Mouse (Mus musculus) yolk sac, embryonic 10.5 days (tissue): ENCODE results near the gene Ralgapa2.
A peak's percentile ranks its signal among the peaks of the same experiment; 100 is the strongest.

ENCODE experiments used
- DNase-seq: peaks from one replicate; pipeline ENCODE4 v3.0.0-alpha.2; 2017; ENCODE audit warnings: low spot score

Ralgapa2 gene

DNA sequence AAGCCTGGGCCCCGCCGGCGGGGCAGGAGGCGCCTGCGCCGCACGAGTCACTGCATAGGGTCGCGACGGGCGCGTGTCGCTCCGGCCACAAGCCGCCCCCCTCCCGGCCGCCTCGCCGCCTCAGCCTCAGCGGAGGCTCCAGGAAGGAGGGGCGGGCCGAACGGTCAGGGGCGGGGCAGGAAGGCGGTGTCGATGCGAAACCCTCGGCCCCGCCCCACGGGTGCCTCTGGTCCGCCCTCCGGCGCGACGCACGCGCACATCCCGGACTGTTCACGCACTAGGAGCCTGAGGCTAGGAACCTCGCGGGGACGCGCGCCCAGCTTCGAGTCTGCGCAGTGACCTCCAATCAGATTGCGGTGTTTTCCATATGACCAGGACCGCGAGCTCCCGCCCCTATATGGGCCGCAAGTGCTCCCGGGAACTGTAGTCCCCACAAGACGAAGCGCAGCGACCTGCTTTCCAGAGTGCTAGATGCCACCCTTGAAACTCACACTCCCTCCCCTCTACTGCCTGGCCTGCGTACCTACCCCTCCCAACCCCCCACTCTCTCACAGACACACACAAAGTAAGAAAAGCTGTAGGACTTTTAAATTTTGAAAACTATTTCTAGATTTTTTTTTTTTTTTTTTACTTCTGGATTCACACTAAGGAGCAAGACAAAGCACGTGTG lies at the start of gene Ralgapa2:
TSS of gene Ralgapa2 (minus strand) at position 434 of the 670 bp plus-strand sequence.
- peak; percentile 99 for DNase-seq

- DNase-seq: no peak
These were observed 49.4 kb upstream of the Ralgapa2 start for GRCm38 (mm10) chr2:146561505-146561904.

- no peak for DNase-seq
These were observed 48.5 kb upstream of the Ralgapa2 start for GRCm38 (mm10) chr2:146560633-146561043.

DNA sequence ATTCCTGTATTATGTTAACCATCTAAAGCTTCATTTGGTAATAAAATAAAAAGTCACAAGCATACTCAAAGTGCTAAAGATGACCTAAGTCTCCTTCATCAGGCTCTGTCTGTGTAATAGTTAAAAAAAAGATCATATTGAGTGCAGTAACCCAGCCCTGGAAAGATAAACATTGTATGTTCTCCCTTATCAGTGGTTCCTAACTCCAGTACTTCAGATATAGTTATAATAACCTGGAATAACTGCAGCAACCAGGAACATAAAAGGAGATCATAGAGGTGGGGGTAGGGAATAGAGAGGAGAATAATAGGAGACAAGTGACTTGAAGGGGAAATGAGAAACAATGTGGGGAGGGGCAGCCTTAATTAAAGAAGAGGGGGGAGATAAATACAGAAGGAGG lies 44.0 kb upstream of the Ralgapa2 start:
- no peak for DNase-seq

DNA sequence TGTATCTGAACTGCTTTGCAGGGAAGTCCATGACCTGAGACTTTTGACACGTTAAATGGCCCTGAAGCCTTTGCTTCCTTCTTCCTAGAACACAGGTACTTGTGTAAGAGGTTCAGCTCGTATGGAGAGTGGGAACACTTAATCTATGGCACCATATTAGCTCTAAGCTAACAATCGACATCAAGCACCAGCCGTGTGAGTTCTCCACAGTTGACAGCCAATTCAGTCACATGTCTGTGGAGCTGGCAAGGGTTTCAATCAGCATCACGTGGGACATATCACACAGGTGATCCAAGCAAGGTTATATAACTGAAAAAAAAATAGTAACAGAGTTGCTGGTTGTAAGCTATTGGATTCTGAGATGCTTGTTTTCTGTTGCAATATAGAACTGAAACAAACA lies 43.2 kb upstream of the Ralgapa2 start:
- DNase-seq: no peak

- DNase-seq: no peak
These were observed 41.6 kb upstream of the Ralgapa2 start for GRCm38 (mm10) chr2:146553701-146554100.

- no peak for DNase-seq
These were observed 39.7 kb upstream of the Ralgapa2 start for GRCm38 (mm10) chr2:146551818-146552217.

DNA sequence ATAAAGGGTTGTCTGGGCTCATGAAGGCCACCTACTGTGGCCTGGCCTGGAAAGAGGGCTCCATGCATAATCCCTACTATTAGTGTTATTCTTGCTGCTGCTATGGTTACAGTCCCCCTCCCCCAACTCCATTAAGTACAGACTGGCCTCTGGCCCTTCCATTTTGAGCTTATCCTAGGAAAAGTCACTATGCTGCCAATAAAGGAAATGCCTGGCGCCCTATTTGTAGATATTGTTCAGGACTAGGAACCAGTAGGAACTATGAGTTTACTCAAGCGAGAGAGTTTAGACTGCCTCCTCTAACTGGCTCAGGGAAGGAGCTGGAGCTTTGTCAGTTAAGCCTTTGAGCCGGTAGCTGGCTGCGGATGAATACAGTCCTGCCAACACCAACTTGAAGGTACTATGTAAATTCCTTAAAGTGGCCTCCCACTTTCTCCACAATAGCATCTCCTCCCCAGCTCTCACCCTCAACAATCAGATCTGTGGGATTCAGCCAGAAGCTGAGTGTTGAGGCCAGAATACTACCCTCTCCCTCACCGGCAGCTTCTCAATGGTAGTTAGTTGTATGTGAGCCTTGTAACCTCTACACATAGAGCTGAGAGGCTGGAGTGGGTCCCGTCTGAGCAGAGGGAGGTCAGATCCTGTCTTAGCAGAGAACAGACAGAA lies 37.1 kb upstream of the Ralgapa2 start:
- DNase-seq: no peak

- DNase-seq: no peak
These were observed 32.1 kb upstream of the Ralgapa2 start for GRCm38 (mm10) chr2:146544155-146544814.

DNA sequence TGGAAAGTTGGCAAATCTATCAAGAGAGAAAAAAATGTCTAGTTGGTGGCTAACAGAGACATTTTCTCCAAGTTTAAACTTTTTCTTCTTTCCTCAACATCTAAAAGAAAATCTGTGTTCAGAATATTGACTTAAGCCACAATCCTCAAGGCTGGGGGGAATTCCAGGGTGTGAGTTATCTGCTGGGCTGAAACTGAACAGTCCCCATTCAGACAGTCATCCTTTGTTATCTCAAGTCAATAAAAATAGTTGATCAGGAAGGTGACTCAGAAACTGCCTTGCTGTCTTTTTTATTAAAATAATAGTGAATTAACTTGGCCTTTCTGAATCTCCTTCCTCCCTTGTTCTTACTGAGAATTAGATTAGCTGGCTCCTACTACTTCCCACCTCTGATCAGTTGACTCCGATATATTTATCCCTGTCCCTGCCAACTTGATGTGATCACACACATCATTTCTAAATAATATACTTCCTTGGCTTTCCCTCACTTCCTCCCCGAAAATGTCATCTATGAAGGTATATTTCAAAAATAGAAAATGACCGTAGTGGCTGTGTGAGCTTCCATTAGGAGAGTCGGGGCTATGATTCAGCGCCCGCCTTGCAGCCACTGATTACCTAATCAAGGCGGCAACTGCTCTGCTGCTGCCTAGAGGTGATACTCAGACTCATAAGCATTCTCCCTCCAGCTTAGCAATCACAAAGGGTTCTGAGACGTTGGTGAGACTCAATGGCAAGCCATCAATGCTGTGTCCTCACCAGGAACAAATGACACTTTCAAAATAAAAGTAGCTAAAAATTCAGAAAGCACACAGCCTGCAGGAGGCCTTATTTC lies 21.2 kb upstream of the Ralgapa2 start:
- DNase-seq: peak; percentile 45

- DNase-seq: no peak
These were observed 20.3 kb upstream of the Ralgapa2 start for GRCm38 (mm10) chr2:146532493-146532892.

DNA sequence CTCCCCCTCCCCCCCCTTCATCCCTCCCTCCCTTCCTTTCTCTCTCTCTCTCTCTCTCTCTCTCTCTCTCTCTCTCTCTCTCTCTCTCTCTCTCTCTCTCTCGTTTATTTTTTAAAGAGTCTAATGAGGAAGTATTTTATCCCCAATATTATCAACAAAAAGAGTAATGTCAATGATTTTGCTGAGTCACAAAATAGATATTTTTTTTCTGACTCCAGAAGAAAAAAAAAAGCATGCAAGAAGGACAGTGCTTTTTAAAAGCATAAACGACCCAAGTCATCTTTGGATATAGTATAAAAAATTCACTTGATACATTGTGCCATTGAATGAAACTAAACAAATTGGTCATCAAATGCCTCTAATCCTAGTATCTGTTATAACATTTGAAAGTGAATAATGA lies 13.3 kb upstream of the Ralgapa2 start:
- no peak for DNase-seq

DNA sequence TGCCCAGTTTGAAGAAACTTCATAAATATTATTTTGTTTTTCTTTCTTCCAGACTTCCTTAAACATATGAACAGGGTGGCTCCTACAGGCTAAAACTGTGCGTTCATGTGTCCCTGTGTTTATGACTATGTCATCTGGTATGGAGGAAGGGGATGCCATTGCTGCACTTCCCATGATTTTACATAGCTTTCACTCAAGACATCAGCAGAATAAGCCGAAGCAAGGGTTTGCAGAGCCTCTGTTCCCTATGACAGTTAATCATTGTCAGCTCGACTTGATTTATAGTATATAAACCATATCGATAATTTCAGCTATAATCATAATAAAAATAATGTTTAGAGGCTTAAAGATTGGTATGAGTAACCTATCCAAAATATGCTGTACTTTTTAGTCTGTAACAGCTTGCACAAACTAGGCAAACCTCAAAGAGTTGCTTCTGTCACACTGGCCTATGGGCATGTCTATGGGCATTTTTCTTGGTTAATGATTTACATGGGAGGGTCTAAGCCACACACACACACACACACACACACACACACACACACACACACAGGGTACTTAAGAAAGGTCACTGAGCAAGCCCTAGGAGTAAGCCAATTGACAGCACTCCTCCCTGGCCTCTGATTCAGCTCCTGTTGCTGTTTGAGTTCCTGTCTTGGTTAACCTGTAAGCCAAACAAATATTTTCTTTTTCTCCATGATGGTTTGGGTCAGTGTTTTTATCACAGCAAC lies 12.7 kb upstream of the Ralgapa2 start:
- DNase-seq: peak; percentile 87

GRCm38 (mm10) chr2:146516894-146517293 lies 4.8 kb upstream of the Ralgapa2 start:
- no peak for DNase-seq

GRCm38 (mm10) chr2:146515081-146515480 lies 2.9 kb upstream of the Ralgapa2 start:
- DNase-seq: no peak

- DNase-seq: no peak
These were observed 407 bp upstream of the Ralgapa2 start for GRCm38 (mm10) chr2:146512581-146512920.

- no peak for DNase-seq
These were observed 711 bp downstream of the Ralgapa2 start for GRCm38 (mm10) chr2:146511401-146511865.

DNA sequence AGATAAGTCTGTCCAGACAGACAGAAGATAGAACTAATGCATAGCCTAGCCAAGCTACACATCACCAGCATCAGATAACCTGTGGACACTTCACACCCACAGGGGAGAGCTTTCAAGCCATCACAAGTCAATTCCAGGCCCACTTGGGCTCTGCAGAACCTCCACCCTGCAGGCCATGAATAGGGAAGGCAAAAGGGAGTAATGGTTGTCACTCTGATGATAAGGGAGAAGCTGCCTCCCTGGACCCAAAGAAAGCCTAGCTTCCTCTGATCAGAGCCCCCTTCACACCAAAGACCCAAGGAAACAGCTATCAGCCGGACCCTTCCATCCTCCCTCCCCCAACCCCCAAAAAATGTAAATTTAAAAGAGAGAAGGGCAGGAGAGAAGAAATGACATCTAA lies 1.4 kb downstream of the Ralgapa2 start:
- no peak for DNase-seq

- no peak for DNase-seq
These were observed 9.4 kb downstream of the Ralgapa2 start for GRCm38 (mm10) chr2:146502578-146503311.

DNA sequence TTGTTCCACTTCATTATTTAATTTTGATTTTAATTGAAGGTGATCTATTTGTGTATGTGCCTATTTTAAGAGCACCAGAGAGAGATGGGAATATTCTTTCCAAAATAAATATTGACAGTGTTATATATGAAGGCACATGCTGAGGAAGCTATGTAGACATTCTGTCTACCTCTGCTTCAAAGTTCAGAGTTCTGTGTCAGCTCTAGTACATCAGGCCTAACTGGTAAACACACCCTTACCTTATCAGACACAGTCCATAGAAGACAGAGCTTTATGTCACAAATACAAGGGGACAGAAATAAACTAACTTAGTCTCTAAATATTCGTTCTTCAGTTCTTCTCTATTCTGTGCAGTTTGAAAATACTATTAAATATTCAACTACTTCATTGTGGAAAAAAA lies 12.1 kb downstream of the Ralgapa2 start:
- DNase-seq: no peak

GRCm38 (mm10) chr2:146499111-146499510 lies 13.0 kb downstream of the Ralgapa2 start:
- DNase-seq: no peak
